Mouse (Mus musculus) spleen, adult 2 months (tissue): ENCODE measurements at regions not wholly inside any gene's neighbourhood (a gene's known extent, or its start where the extent isn't known, plus 50 kb on each side); places are given as distances from the start of the nearest gene placed in this dataset.

Experiments used
- DNase-seq, 2 experiments: peaks; one replicate each; pipeline versions ENCODE4 v3.0.0 to v3.0.0-alpha.2; 2012 to 2021; ENCODE audit warnings: low spot score in 2 of 2, low read depth in 1 of 2
- H3K27ac ChIP-seq: fragments of 200-500 bp; 2 replicates; pipeline ENCODE4 v1.5.1; 2012; ENCODE audit warnings: low read length, inconsistent platforms; ENCODE audit not compliant: insufficient read depth
- H3K27me3 ChIP-seq: fragments of 200-500 bp; 2 replicates; pipeline ENCODE4 v1.6.1; 2012; ENCODE audit warnings: mild to moderate bottlenecking, moderate library complexity, low read length, inconsistent platforms; ENCODE audit not compliant: control insufficient read depth, insufficient read depth
- H3K36me3 ChIP-seq: fragments of 200-500 bp; 2 replicates; pipeline ENCODE4 v1.6.1; 2012; ENCODE audit warnings: mild to moderate bottlenecking, low read length, inconsistent platforms; ENCODE audit not compliant: control insufficient read depth, insufficient read depth
- H3K4me1 ChIP-seq: fragments of 200-500 bp; 2 replicates; pipeline ENCODE4 v1.6.1; 2011; ENCODE audit warnings: inconsistent platforms; ENCODE audit not compliant: control insufficient read depth, insufficient read depth, insufficient read length
- H3K4me3 ChIP-seq: fragments of 200-500 bp; 2 replicates; pipeline ENCODE4 v1.5.1; 2011; ENCODE audit warnings: mild to moderate bottlenecking, inconsistent platforms; ENCODE audit not compliant: insufficient read depth, insufficient read length; ENCODE audit errors: extremely low read depth
- CTCF ChIP-seq: fragments of 200-500 bp; IDR thresholded peaks from 2 replicates; pipeline ENCODE4 v1.5.1; 2011; ENCODE audit warnings: mild to moderate bottlenecking, inconsistent platforms; ENCODE audit not compliant: insufficient read depth, insufficient read length, insufficient replicate concordance; ENCODE audit errors: extremely low read depth
- POLR2A ChIP-seq: fragments of 200-500 bp; IDR thresholded peaks from 2 replicates; pipeline ENCODE4 v1.6.1; 2011; ENCODE audit warnings: low read depth, low read length, inconsistent platforms
- WGBS: fragments of 180-500 bp; shearing (Covaris S2); methylation state at CpG from one replicate; pipeline ENCODE4 v1.1.7; 2018; 5-methylcytosine and 5-hydroxymethylcytosine counted together

DNA sequence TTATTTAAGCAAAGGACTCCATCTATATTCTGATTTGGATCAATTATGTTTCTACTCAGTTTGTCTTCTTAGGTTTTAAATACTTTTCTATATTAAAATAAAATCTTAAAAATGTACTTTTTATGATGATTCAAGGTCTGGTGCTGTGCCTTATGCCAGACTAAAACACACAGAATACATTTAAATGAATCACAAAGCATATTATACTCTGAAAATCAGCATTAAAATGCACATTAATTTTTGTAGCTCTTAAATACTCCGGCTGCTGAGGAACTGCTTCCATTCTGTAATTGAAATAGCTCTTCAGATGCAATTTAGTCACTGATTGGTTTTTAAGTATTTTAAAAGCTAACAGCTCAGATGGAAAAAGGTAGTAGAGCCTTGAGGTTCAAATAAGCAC is 387.6 kb downstream of the Sfmbt2 start:
- WGBS = 88% methylated on average over 1 of the region's 1 CpGs
- no peak for TF ChIP-seq POLR2A
- no peak overlapping the region for H3K4me3 ChIP-seq
- no peak for DNase-seq
- H3K27ac ChIP-seq = no peak overlapping the region
- H3K36me3 ChIP-seq = no peaks in the 10 kb centered on the region
- H3K27me3 ChIP-seq = no peaks in the 10 kb centered on the region
- H3K4me1 ChIP-seq = no peaks in the 10 kb centered on the region

DNA sequence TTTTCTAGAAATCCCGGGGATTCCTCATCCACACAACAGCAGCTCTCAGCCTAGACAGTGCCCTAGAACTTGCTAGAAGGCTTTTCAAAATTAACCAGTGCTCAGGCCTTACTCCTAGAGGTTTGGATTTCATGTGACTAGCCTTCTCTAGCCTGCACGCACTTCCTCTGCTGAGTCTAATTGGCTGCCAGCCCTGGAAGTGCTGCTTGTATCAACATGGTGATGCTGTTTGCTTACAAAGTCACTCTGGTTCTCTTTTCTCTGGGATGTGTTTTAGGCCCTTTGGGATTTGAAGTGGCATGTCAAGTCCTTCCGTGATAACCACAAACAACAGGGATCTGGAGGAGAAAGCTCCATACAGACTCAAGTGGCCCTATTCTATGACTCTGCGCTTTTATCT is 391.9 kb downstream of the Sfmbt2 start:
- WGBS = 87% methylated on average over 4 of the region's 4 CpGs
- H3K4me1 ChIP-seq = no peaks in the 10 kb centered on the region
- H3K27me3 ChIP-seq = no peaks in the 10 kb centered on the region
- H3K27ac ChIP-seq = no peak overlapping the region
- DNase-seq = no peak
- no peak overlapping the region for H3K4me3 ChIP-seq
- TF ChIP-seq POLR2A (no peak), CTCF (no peak)
- H3K36me3 ChIP-seq = no peaks in the 10 kb centered on the region

DNA sequence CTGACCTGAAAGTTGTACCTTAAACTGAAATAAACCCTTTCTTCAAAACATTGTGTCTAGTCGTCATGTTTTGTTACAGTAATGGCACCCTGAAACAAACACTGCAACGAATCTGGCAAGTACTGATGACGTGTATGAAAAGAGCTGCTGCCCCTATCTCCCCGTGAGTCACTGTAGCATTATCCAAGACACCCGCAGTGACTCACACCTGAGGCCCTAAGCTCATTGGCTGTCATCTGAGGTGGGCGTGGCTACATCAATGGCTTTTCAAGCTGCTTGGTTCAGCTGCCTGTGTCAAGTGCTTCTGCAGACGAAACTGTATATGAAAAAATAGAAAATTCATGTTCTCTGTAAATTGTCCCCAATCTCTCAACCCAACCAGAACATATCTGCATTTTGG is 388.8 kb upstream of the Prkcq start:
- DNase-seq = no peak
- TF ChIP-seq CTCF (no peak), POLR2A (no peak)
- Histone ChIP-seq H3K36me3 (no peaks in the 10 kb centered on the region), H3K4me3 (no peak overlapping the region), H3K27me3 (no peaks in the 10 kb centered on the region), H3K27ac (no peak overlapping the region), H3K4me1 (no peaks in the 10 kb centered on the region)
- 58% methylated on average over 7 of the region's 7 CpGs for WGBS

GRCm38 (mm10) chr2:10783594-10783993 is 388.3 kb upstream of the Prkcq start:
- H3K27ac ChIP-seq = no peak overlapping the region
- TF ChIP-seq POLR2A (no peak), CTCF (no peak)
- no peaks in the 10 kb centered on the region for H3K4me1 ChIP-seq
- 80% methylated on average over 6 of the region's 6 CpGs for WGBS
- no peaks in the 10 kb centered on the region for H3K27me3 ChIP-seq
- DNase-seq = no peak
- no peak overlapping the region for H3K4me3 ChIP-seq
- H3K36me3 ChIP-seq = no peaks in the 10 kb centered on the region

DNA sequence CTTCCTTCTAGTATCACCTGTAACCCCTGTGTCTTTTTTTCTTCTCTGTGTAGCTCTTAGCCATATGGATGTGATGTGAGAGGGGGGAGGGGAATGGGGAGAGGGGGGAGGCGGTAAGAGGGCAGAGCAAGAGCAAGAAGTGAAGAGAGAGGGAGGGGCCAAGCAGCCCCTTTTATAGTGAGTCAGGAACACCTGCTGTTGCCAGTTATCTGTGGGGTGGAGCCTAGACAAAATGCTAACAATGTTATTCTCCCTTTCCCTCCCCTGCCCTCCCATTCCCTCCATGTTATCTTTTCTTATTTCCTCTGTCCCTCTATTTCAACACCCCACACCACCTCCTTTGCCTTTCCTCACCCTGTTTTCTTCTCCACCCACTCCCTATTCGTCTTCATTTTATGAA is 387.6 kb upstream of the Prkcq start:
- no peak for TF ChIP-seq CTCF
- no peak for TF ChIP-seq POLR2A
- no peaks in the 10 kb centered on the region for H3K27me3 ChIP-seq
- H3K36me3 ChIP-seq = no peaks in the 10 kb centered on the region
- DNase-seq = no peak
- H3K27ac ChIP-seq = no peak overlapping the region
- WGBS = 71% methylated on average over 1 of the region's 2 CpGs
- no peak overlapping the region for H3K4me3 ChIP-seq
- H3K4me1 ChIP-seq = no peaks in the 10 kb centered on the region

DNA sequence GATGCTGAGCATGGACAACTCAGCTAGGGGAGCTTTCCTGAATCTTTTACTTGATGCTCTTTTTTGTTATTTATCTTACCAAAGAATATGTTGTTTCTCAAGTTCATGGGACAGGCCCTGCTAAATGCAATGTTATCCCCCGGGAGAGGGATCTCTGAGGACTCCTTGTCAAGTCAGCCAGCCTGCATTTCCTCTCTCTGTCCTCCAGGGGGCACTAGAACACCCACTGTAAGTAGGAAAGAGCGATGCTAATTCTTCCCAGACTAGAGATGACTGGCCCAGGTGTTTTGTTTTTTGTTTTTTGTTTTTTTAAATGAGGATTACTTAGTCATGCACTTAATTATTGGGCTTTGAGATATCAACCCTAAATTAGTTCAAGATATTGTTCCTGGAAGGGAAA is 386.8 kb upstream of the Prkcq start:
- peak in 1 of 2 experiments; percentile 5 for DNase-seq
- no peaks in the 10 kb centered on the region for H3K4me1 ChIP-seq
- TF ChIP-seq POLR2A (no peak), CTCF (peak; percentile 50; the same call in 1 of the 2 replicates)
- no peak overlapping the region for H3K27ac ChIP-seq
- WGBS = 14% methylated on average over 2 of the region's 2 CpGs
- no peak overlapping the region for H3K4me3 ChIP-seq
- H3K36me3 ChIP-seq = no peaks in the 10 kb centered on the region
- H3K27me3 ChIP-seq = no peaks in the 10 kb centered on the region

GRCm38 (mm10) chr2:10788509-10788908 is 383.4 kb upstream of the Prkcq start:
- no peaks in the 10 kb centered on the region for H3K27me3 ChIP-seq
- no peaks in the 10 kb centered on the region for H3K4me1 ChIP-seq
- no peak for DNase-seq
- no peak overlapping the region for H3K27ac ChIP-seq
- 73% methylated on average over 1 of the region's 1 CpGs for WGBS
- TF ChIP-seq POLR2A (no peak), CTCF (no peak)
- no peaks in the 10 kb centered on the region for H3K36me3 ChIP-seq
- H3K4me3 ChIP-seq = no peak overlapping the region
